Comparison of ENCODE assay signal across 10 mouse cellular contexts in the genomic region with DNA sequence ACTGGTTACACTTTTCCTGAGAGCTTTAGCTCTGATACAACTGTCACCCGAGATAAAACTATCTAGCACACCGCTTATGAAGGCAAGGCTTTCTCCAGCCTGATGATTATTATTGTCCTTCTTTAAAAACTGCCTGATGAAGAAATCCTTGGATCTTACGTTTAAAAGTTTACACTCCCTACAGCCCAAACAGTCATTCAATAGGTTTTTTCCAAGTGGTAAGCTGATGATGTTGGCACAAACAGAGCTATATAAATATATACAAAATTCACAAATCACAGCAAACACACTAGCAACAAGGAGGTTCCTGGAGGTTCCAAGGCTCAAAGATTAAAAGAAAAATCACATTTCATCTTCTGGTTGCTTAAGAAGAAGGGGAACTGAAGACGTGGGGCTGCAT. TPM values are rescaled to one million over a fixed set of nuclear protein-coding genes. Genes with fewer than 3 reads are reported as not detected.
DNase-seq lines count a peak whose midpoint lies in the region; ATAC-seq and TF ChIP-seq lines count a peak whose summit lies in the region.
"Had no signal": no experiment of that assay in that cellular context is flagged by ENCODE, and none has a peak within 500 bp of the region (broad histone marks: within the 10 kb centered on the region; RNA-seq: fewer than 3 reads in every experiment).

No protein-coding gene starts in this region.

- no peaks in the 10 kb centered on the region for H3K27me3 ChIP-seq in kidney, postnatal 0 days (ENCODE audit: insufficient read depth, low read length)
- no peaks in the 10 kb centered on the region for H3K27me3 ChIP-seq in forebrain, embryonic 14.5 days (replicated peaks; ENCODE audit: control insufficient read depth, insufficient read depth, low read length)
- no peaks in the 10 kb centered on the region for H3K27me3 ChIP-seq in hindbrain, postnatal 0 days (ENCODE audit: insufficient read depth, low read length)
- H3K27me3 ChIP-seq in neural tube, embryonic 13.5 days, result no peaks in the 10 kb centered on the region

- 0 out of 2 replicates have a peak overlapping the region, but pooled peaks have one; percentile 6 for H3K27ac ChIP-seq in kidney, postnatal 0 days
- H3K27ac ChIP-seq in forebrain, embryonic 14.5 days (ENCODE audit: low read depth, low read length), result peak overlapping the region; percentile 53; the same call in 1 of the 2 replicates
- H3K27ac ChIP-seq in hindbrain, postnatal 0 days, result peak overlapping the region; percentile 45; the same call in 1 of the 2 replicates
- peak overlapping the region; percentile 76 for H3K27ac ChIP-seq in neural tube, embryonic 13.5 days (replicated peaks)

- no peak for TF ChIP-seq CTCF in kidney, postnatal 0 days (IDR thresholded peaks at IDR 0.05; ENCODE audit: low read depth)
- no peak for TF ChIP-seq CTCF in hindbrain, postnatal 0 days (IDR thresholded peaks at IDR 0.05; ENCODE audit: low read depth)

- H3K4me3 ChIP-seq in kidney, postnatal 0 days (replicated peaks; ENCODE audit: low read depth, low read length), result no peak overlapping the region
- peak overlapping the region; percentile 16; the same call in 1 of the 2 replicates for H3K4me3 ChIP-seq in forebrain, embryonic 14.5 days (ENCODE audit: low read depth, low read length)
- H3K4me3 ChIP-seq in hindbrain, postnatal 0 days (ENCODE audit: low read length), result no peak overlapping the region
- 0 out of 2 replicates have a peak overlapping the region, but pooled peaks have one; percentile 88 for H3K4me3 ChIP-seq in neural tube, embryonic 13.5 days

- no peak for DNase-seq in kidney, postnatal 0 days (ENCODE audit: low spot score)
- DNase-seq in kidney, adult 8-10 months, result no peak
- DNase-seq in forebrain, embryonic 14.5 days (ENCODE audit: low spot score), result no peak
- DNase-seq in hindbrain, postnatal 0 days (ENCODE audit: low spot score), result no peak
- DNase-seq in layer of hippocampus, adult 9-11 months, result no peak
- DNase-seq: kidney, postnatal 25 days; right cerebral cortex, adult 18-20 months; thymus, postnatal 14 days had no signal

- 0 out of 2 replicates have a peak overlapping the region, but pooled peaks have one; percentile 25 for H3K4me2 ChIP-seq in kidney, postnatal 0 days (ENCODE audit: low read length)
- peak overlapping the region; percentile 87 for H3K4me2 ChIP-seq in forebrain, embryonic 14.5 days (ENCODE audit: low read length)
- H3K4me2 ChIP-seq in hindbrain, postnatal 0 days (ENCODE audit: low read depth, low read length), result peak overlapping the region; percentile 76
- peak overlapping the region; percentile 78 for H3K4me2 ChIP-seq in neural tube, embryonic 13.5 days

- H3K9ac ChIP-seq in kidney, postnatal 0 days (ENCODE audit: low read depth, low read length), result no peak overlapping the region
- H3K9ac ChIP-seq in forebrain, embryonic 14.5 days (ENCODE audit: low read length), result peak overlapping the region; percentile 100
- no peak overlapping the region; the same call in 1 of the 2 replicates for H3K9ac ChIP-seq in hindbrain, postnatal 0 days (replicated peaks; ENCODE audit: low read length)
- peak overlapping the region; percentile 64 for H3K9ac ChIP-seq in neural tube, embryonic 13.5 days

- H3K9me3 ChIP-seq in kidney, postnatal 0 days (replicated peaks; ENCODE audit: low read length), result no peaks in the 10 kb centered on the region
- H3K9me3 ChIP-seq in forebrain, embryonic 14.5 days (replicated peaks; ENCODE audit: control insufficient read depth, low read length), result no peaks in the 10 kb centered on the region
- H3K9me3 ChIP-seq in hindbrain, postnatal 0 days (ENCODE audit: low read length), result no peaks in the 10 kb centered on the region
- no peaks in the 10 kb centered on the region for H3K9me3 ChIP-seq in neural tube, embryonic 13.5 days

- peaks cover 10% of the 10 kb centered on the region; the same call in 1 of the 2 replicates for H3K4me1 ChIP-seq in kidney, postnatal 0 days (replicated peaks; ENCODE audit: insufficient read depth, low read length)
- peaks cover 78% of the 10 kb centered on the region for H3K4me1 ChIP-seq in forebrain, embryonic 14.5 days (ENCODE audit: control insufficient read depth, insufficient read depth, low read length)
- peaks cover 11% of the 10 kb centered on the region for H3K4me1 ChIP-seq in hindbrain, postnatal 0 days (ENCODE audit: insufficient read depth, low read length)
- peaks cover 91% of the 10 kb centered on the region for H3K4me1 ChIP-seq in neural tube, embryonic 13.5 days (replicated peaks)

- WGBS in kidney, postnatal 0 days, result 62% methylated on average over 4 of the region's 4 CpGs
- WGBS in forebrain, embryonic 14.5 days, result 43% methylated on average over 4 of the region's 4 CpGs
- WGBS in hindbrain, postnatal 0 days, result 38% methylated on average over 4 of the region's 4 CpGs
- 45% methylated on average over 4 of the region's 4 CpGs for WGBS in neural tube, embryonic 13.5 days

- no peak for ATAC-seq in kidney, postnatal 0 days (replicated peaks; ENCODE audit: low FRiP score, low read depth)
- no peak for ATAC-seq in forebrain, embryonic 14.5 days
- no peak for ATAC-seq in hindbrain, postnatal 0 days
- ATAC-seq in neural tube, embryonic 13.5 days (ENCODE audit: low read depth), result no peak
- ATAC-seq in frontal cortex, adult (ENCODE audit: low TSS enrichment), result no peak

- H3K36me3 ChIP-seq in kidney, postnatal 0 days (ENCODE audit: insufficient read depth, low read length), result no peaks in the 10 kb centered on the region
- H3K36me3 ChIP-seq in forebrain, embryonic 14.5 days (ENCODE audit: control insufficient read depth, insufficient read depth, low read length), result peaks cover 12% of the 10 kb centered on the region; the same call in 1 of the 2 replicates
- no peaks in the 10 kb centered on the region for H3K36me3 ChIP-seq in hindbrain, postnatal 0 days (ENCODE audit: insufficient read depth, low read length)
- H3K36me3 ChIP-seq in neural tube, embryonic 13.5 days, result no peaks in the 10 kb centered on the region

RNA-seq across cellular contexts. Expression of a gene that starts 13.1 kb away (rescaled TPM):
- 31.4 and 34.1 TPM in 2 replicates for polyA plus RNA-seq in kidney, postnatal 0 days (2015; fragmentation: Nextera tagmentation; extraction: Ambion mirVana)
- polyA plus RNA-seq in forebrain, embryonic 14.5 days (2014; fragmentation: Nextera tagmentation; extraction: Ambion mirVana), result 70.6 and 87.0 TPM in 2 replicates
- 47.7 and 52.0 TPM in 2 replicates for total RNA-seq in hindbrain, postnatal 0 days (2014; rRNA removed)
- 21.4 and 21.9 TPM in 2 replicates for polyA plus RNA-seq in hindbrain, postnatal 0 days (2015; fragmentation: Nextera tagmentation; extraction: Ambion mirVana)
- polyA plus RNA-seq in neural tube, embryonic 13.5 days (2015; fragmentation: Nextera tagmentation; extraction: Ambion mirVana), result 48.9 and 55.7 TPM in 2 replicates

Comparison
In these comparisons a context has a peak if more than half of its experiments do, and no peak if none do; other contexts are left out.
1. H3K27ac ChIP-seq: peak in every context shown above with its lines; median percentile 76 in neural tube, embryonic 13.5 days; 53 in forebrain, embryonic 14.5 days; 45 in hindbrain, postnatal 0 days; 6 in kidney, postnatal 0 days.
2. H3K4me2 ChIP-seq: peak in every context shown above with its lines; median percentile 87 in forebrain, embryonic 14.5 days; 78 in neural tube, embryonic 13.5 days; 76 in hindbrain, postnatal 0 days; 25 in kidney, postnatal 0 days.
3. H3K4me3 ChIP-seq: peak in forebrain, embryonic 14.5 days (single experiment) and neural tube, embryonic 13.5 days (single experiment); none in kidney, postnatal 0 days (single experiment) and hindbrain, postnatal 0 days (single experiment).
4. H3K9ac ChIP-seq: peak in forebrain, embryonic 14.5 days (single experiment) and neural tube, embryonic 13.5 days (single experiment); none in kidney, postnatal 0 days (single experiment) and hindbrain, postnatal 0 days (single experiment).